Mouse (Mus musculus): ENCODE results near the gene Gm45337. TPM values are rescaled to one million over a fixed set of nuclear protein-coding genes. Genes with fewer than 3 reads are reported as not detected.
"Not testable (repeated sequence)": the region's sequence is repeated elsewhere in the genome, so short reads cannot be mapped to it uniquely, and the experiment has no call there.

The Gm45337 gene
- polyA plus RNA-seq (2014; fragmentation: Nextera tagmentation; extraction: Ambion mirVana): not detected in 2 replicates

- no peak for ATAC-seq (ENCODE audit: low FRiP score, low TSS enrichment)
- 70% methylated on average over 1 of the region's 1 CpGs for WGBS
- no peak within 1 kb of the TSS for H3K27ac ChIP-seq (ENCODE audit: low read depth, low read length)
Measured at GRCm38 (mm10) chr7:142144507-142144906, at the start of gene Gm45337. Gm45337 (minus strand) TSS chr7:142144607.

GRCm38 (mm10) chr7:142190289-142190688 lies 45.9 kb upstream of the Gm45337 start, which contains the start of gene Gm10153:
Gm10153 (minus strand) TSS chr7:142190389.
- no peaks in the 10 kb centered on the region for H3K4me1 ChIP-seq (ENCODE audit: control insufficient read depth, insufficient read depth, low read length)
- no peak within 1 kb of the TSS for H3K4me3 ChIP-seq (ENCODE audit: low read length)
- no peak within 1 kb of the TSS for H3K27ac ChIP-seq (ENCODE audit: low read depth, low read length)
- H3K27me3 ChIP-seq (ENCODE audit: control insufficient read depth, insufficient read depth, low read length): no peaks in the 10 kb centered on the region
- no peaks in the 10 kb centered on the region for H3K36me3 ChIP-seq (ENCODE audit: control insufficient read depth, insufficient read depth, low read length)
- no peak within 1 kb of the TSS for H3K9ac ChIP-seq (ENCODE audit: low read depth, low read length)
- no peak for ATAC-seq (ENCODE audit: low FRiP score, low TSS enrichment)
- no peak within 1 kb of the TSS for H3K4me2 ChIP-seq (replicated peaks; ENCODE audit: low read depth, low read length)
- H3K9me3 ChIP-seq (ENCODE audit: control insufficient read depth, low read length): no peaks in the 10 kb centered on the region
- 34% methylated on average over 2 of the region's 2 CpGs for WGBS

More at GRCm38 (mm10) chr7:142144507-142144906, at the start of gene Gm45337:
- H3K4me3 ChIP-seq (ENCODE audit: low read length): no peak within 1 kb of the TSS
- no peak within 1 kb of the TSS for H3K4me2 ChIP-seq (replicated peaks; ENCODE audit: low read depth, low read length)
- H3K4me1 ChIP-seq (ENCODE audit: control insufficient read depth, insufficient read depth, low read length): no peaks in the 10 kb centered on the region
- H3K9me3 ChIP-seq (ENCODE audit: control insufficient read depth, low read length): no peaks in the 10 kb centered on the region
- no peaks in the 10 kb centered on the region for H3K36me3 ChIP-seq (ENCODE audit: control insufficient read depth, insufficient read depth, low read length)
- H3K27me3 ChIP-seq (ENCODE audit: control insufficient read depth, insufficient read depth, low read length): no peaks in the 10 kb centered on the region
- no peak within 1 kb of the TSS for H3K9ac ChIP-seq (ENCODE audit: low read depth, low read length)

GRCm38 (mm10) chr7:142188156-142188555 lies 43.7 kb upstream of the Gm45337 start:
- Histone ChIP-seq H3K27ac (ENCODE audit: low read depth, low read length) (no peak overlapping the region), H3K4me2 (replicated peaks; ENCODE audit: low read depth, low read length) (no peak overlapping the region), H3K4me3 (ENCODE audit: low read length) (no peak overlapping the region), H3K9ac (ENCODE audit: low read depth, low read length) (no peak overlapping the region), H3K9me3 (ENCODE audit: control insufficient read depth, low read length) (no peaks in the 10 kb centered on the region), H3K36me3 (ENCODE audit: control insufficient read depth, insufficient read depth, low read length) (no peaks in the 10 kb centered on the region), H3K27me3 (ENCODE audit: control insufficient read depth, insufficient read depth, low read length) (no peaks in the 10 kb centered on the region), H3K4me1 (ENCODE audit: control insufficient read depth, insufficient read depth, low read length) (no peaks in the 10 kb centered on the region)
- no peak for ATAC-seq (ENCODE audit: low FRiP score, low TSS enrichment)
- 72% methylated on average over 2 of the region's 2 CpGs for WGBS

GRCm38 (mm10) chr7:142181021-142181420 lies 36.6 kb upstream of the Gm45337 start:
- no peaks in the 10 kb centered on the region for H3K9me3 ChIP-seq (ENCODE audit: control insufficient read depth, low read length)
- H3K4me1 ChIP-seq (ENCODE audit: control insufficient read depth, insufficient read depth, low read length): no peaks in the 10 kb centered on the region
- H3K36me3 ChIP-seq (ENCODE audit: control insufficient read depth, insufficient read depth, low read length): no peaks in the 10 kb centered on the region
- no peak overlapping the region for H3K27ac ChIP-seq (ENCODE audit: low read depth, low read length)
- ATAC-seq (ENCODE audit: low FRiP score, low TSS enrichment): no peak
- H3K4me2 ChIP-seq (replicated peaks; ENCODE audit: low read depth, low read length): no peak overlapping the region
- no peak overlapping the region for H3K4me3 ChIP-seq (ENCODE audit: low read length)
- 47% methylated on average over 1 of the region's 1 CpGs for WGBS
- no peaks in the 10 kb centered on the region for H3K27me3 ChIP-seq (ENCODE audit: control insufficient read depth, insufficient read depth, low read length)
- no peak overlapping the region for H3K9ac ChIP-seq (ENCODE audit: low read depth, low read length)

- no peak overlapping the region for H3K27ac ChIP-seq (ENCODE audit: low read depth, low read length)
- ATAC-seq (ENCODE audit: low FRiP score, low TSS enrichment): no peak
- no peaks in the 10 kb centered on the region for H3K36me3 ChIP-seq (ENCODE audit: control insufficient read depth, insufficient read depth, low read length)
- H3K27me3 ChIP-seq (ENCODE audit: control insufficient read depth, insufficient read depth, low read length): no peaks in the 10 kb centered on the region
- H3K4me3 ChIP-seq (ENCODE audit: low read length): no peak overlapping the region
- no peak overlapping the region for H3K4me2 ChIP-seq (replicated peaks; ENCODE audit: low read depth, low read length)
- no peaks in the 10 kb centered on the region for H3K4me1 ChIP-seq (ENCODE audit: control insufficient read depth, insufficient read depth, low read length)
- H3K9me3 ChIP-seq (ENCODE audit: control insufficient read depth, low read length): no peaks in the 10 kb centered on the region
- H3K9ac ChIP-seq (ENCODE audit: low read depth, low read length): no peak overlapping the region
- 85% methylated on average over 1 of the region's 1 CpGs for WGBS
Measured at GRCm38 (mm10) chr7:142178685-142179084, 34.3 kb upstream of the Gm45337 start.

GRCm38 (mm10) chr7:142175905-142176304 lies 31.5 kb upstream of the Gm45337 start, which contains the start of gene Krtap5-2:
Krtap5-2 (minus strand) TSS chr7:142176005.
- H3K4me2 ChIP-seq (replicated peaks; ENCODE audit: low read depth, low read length); H3K9me3 ChIP-seq (ENCODE audit: control insufficient read depth, low read length); ATAC-seq (ENCODE audit: low FRiP score, low TSS enrichment); H3K27ac ChIP-seq (ENCODE audit: low read depth, low read length); H3K36me3 ChIP-seq (ENCODE audit: control insufficient read depth, insufficient read depth, low read length); H3K4me3 ChIP-seq (ENCODE audit: low read length); H3K27me3 ChIP-seq (ENCODE audit: control insufficient read depth, insufficient read depth, low read length); H3K9ac ChIP-seq (ENCODE audit: low read depth, low read length); H3K4me1 ChIP-seq (ENCODE audit: control insufficient read depth, insufficient read depth, low read length): not testable (repeated sequence)

- H3K36me3 ChIP-seq (ENCODE audit: control insufficient read depth, insufficient read depth, low read length): no peaks in the 10 kb centered on the region
- no peak overlapping the region for H3K4me3 ChIP-seq (ENCODE audit: low read length)
- H3K9ac ChIP-seq (ENCODE audit: low read depth, low read length): no peak overlapping the region
- H3K4me1 ChIP-seq (ENCODE audit: control insufficient read depth, insufficient read depth, low read length): no peaks in the 10 kb centered on the region
- H3K4me2 ChIP-seq (replicated peaks; ENCODE audit: low read depth, low read length): no peak overlapping the region
- H3K27ac ChIP-seq (ENCODE audit: low read depth, low read length): no peak overlapping the region
- H3K9me3 ChIP-seq (ENCODE audit: control insufficient read depth, low read length): no peaks in the 10 kb centered on the region
- no peak for ATAC-seq (ENCODE audit: low FRiP score, low TSS enrichment)
- H3K27me3 ChIP-seq (ENCODE audit: control insufficient read depth, insufficient read depth, low read length): no peaks in the 10 kb centered on the region
- 48% methylated on average over 3 of the region's 3 CpGs for WGBS
Measured at GRCm38 (mm10) chr7:142169836-142170235, 25.4 kb upstream of the Gm45337 start.

- not testable (repeated sequence) for H3K9me3 ChIP-seq (ENCODE audit: control insufficient read depth, low read length); H3K4me3 ChIP-seq (ENCODE audit: low read length); H3K36me3 ChIP-seq (ENCODE audit: control insufficient read depth, insufficient read depth, low read length); H3K27ac ChIP-seq (ENCODE audit: low read depth, low read length); H3K9ac ChIP-seq (ENCODE audit: low read depth, low read length); H3K4me2 ChIP-seq (replicated peaks; ENCODE audit: low read depth, low read length); H3K27me3 ChIP-seq (ENCODE audit: control insufficient read depth, insufficient read depth, low read length); H3K4me1 ChIP-seq (ENCODE audit: control insufficient read depth, insufficient read depth, low read length); ATAC-seq (ENCODE audit: low FRiP score, low TSS enrichment)
Measured at GRCm38 (mm10) chr7:142165639-142166038, 21.2 kb upstream of the Gm45337 start, which contains the start of gene Gm4553. Gm4553 (minus strand) TSS chr7:142165739.

GRCm38 (mm10) chr7:142159366-142159765 lies 15.0 kb upstream of the Gm45337 start:
- Histone ChIP-seq H3K4me2 (replicated peaks; ENCODE audit: low read depth, low read length) (no peak overlapping the region), H3K4me3 (ENCODE audit: low read length) (no peak overlapping the region), H3K9ac (ENCODE audit: low read depth, low read length) (no peak overlapping the region), H3K9me3 (ENCODE audit: control insufficient read depth, low read length) (no peaks in the 10 kb centered on the region), H3K4me1 (ENCODE audit: control insufficient read depth, insufficient read depth, low read length) (no peaks in the 10 kb centered on the region), H3K27me3 (ENCODE audit: control insufficient read depth, insufficient read depth, low read length) (no peaks in the 10 kb centered on the region), H3K27ac (ENCODE audit: low read depth, low read length) (no peak overlapping the region), H3K36me3 (ENCODE audit: control insufficient read depth, insufficient read depth, low read length) (no peaks in the 10 kb centered on the region)
- no peak for ATAC-seq (ENCODE audit: low FRiP score, low TSS enrichment)
- 90% methylated on average over 3 of the region's 3 CpGs for WGBS

Measured in kidney, embryonic 14.5 days (tissue).